Mouse (Mus musculus): ENCODE data around the gene Slc38a11.

Gene Slc38a11

GRCm38 (mm10) chr2:65363828-65364497, at the start of gene Slc38a11:
Gene Slc38a11, minus strand, starts transcription at chr2:65364034.
- TF ChIP-seq GATA4 (IDR thresholded peaks at IDR 0.05; ENCODE audit: insufficient replicate concordance, low read length), result no peak

DNA sequence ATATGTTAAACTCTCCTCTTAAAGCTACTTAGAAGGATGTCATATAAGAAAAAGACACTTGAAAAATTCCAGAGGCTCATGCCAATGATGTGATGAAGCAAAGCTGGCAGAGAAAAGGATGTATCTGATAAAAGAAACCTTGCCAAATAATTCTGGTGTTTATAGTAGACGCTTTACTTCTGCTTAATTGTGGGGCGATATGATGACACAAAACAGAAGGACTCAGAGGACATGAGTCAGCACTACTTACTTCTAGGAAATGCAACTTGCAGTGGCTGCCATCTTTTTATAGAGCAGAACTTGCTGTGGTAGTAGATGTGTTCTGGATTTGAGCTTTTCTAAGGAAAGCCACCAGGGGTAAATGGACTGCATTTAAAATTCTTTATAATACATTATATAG, 43.3 kb upstream of the Slc38a11 start:
- TF ChIP-seq GATA4 (IDR thresholded peaks at IDR 0.05; ENCODE audit: insufficient replicate concordance, low read length), result no peak

- TF ChIP-seq GATA4 (IDR thresholded peaks at IDR 0.05; ENCODE audit: insufficient replicate concordance, low read length), result no peak
Observed at GRCm38 (mm10) chr2:65405407-65405806, 41.6 kb upstream of the Slc38a11 start.

DNA sequence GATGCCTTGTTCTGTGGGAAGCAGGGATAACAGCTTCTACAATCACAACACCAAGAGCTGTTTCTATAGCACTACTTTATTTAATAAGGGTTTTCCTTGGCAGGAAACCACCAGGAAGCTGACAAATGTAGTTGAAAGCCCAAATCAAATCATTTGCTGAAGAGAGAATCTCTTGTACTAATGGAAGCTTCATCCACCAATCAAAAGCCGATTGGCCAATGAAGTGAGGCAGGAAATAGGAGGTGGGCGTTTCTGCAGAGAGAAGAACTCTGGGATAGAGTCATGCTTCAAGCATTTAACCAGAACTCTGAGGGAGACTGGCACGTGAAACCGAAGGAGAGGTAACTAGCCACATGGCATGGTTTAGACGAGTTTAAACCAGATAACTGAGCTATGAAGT, 38.2 kb upstream of the Slc38a11 start:
- TF ChIP-seq GATA4 (IDR thresholded peaks at IDR 0.05; ENCODE audit: insufficient replicate concordance, low read length), result no peak

GRCm38 (mm10) chr2:65399938-65400337, 36.1 kb upstream of the Slc38a11 start:
- no peak for TF ChIP-seq GATA4 (IDR thresholded peaks at IDR 0.05; ENCODE audit: insufficient replicate concordance, low read length)

- no peak for TF ChIP-seq GATA4 (IDR thresholded peaks at IDR 0.05; ENCODE audit: insufficient replicate concordance, low read length)
Observed at GRCm38 (mm10) chr2:65396128-65396527, 32.3 kb upstream of the Slc38a11 start.

DNA sequence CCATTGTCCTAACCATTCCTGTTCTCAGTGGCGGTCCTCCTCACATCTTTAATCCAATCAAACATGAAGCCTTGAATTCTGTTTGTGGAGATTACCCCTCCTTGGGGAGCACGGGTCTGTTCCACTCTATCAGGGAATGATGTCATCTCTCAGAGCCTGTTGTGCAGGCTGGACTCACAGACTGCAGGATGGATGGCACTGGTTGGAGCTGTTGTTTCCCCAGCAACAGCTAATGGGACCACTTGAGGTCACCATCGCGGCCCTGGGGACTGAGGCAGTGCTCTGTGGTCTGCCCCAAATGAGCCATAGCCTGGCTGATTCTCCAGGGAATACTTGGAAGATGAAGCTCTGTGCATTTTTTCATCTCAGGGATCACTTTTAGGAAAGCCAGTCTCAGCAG, 29.2 kb upstream of the Slc38a11 start:
- no peak for TF ChIP-seq GATA4 (IDR thresholded peaks at IDR 0.05; ENCODE audit: insufficient replicate concordance, low read length)

GRCm38 (mm10) chr2:65391322-65391721, 27.5 kb upstream of the Slc38a11 start:
- no peak for TF ChIP-seq GATA4 (IDR thresholded peaks at IDR 0.05; ENCODE audit: insufficient replicate concordance, low read length)

DNA sequence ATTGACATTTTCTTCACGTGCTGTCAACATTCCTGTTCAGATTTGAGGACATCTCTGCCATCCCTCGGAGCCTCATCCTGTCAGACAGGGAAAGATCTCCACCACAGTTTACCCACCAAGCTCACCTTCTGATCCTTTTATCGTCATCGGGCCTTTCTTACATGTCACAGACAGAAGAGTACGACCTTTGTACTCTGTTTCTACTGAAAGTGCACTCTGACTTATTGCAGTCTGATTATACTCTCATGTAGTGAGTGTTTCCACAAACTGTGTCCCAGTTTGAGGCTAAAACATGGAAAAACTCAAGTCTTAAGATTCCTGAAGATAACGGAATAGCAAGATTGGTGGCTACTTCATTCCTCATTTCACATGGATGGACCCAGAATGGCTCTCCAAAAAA, 21.0 kb upstream of the Slc38a11 start:
- TF ChIP-seq GATA4 (IDR thresholded peaks at IDR 0.05; ENCODE audit: insufficient replicate concordance, low read length), result no peak

DNA sequence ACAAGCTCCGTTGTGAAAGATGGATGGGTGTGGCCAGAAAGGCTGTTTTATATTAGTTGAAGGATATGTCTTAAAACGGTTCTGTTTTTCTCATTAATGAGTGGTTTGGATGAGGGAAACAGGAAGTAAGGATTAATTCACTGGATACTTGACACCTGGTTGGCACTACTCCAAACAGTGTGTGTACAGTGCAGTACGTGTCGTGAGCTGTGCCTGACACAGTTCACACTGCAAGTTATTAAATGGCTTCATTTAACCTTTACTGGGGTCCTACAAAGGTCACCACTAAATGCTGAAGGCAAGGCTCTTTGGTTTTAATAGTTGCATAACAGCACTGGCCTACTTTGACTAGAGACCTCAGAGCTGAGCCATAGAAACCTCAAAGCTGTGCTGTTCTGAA, 18.7 kb upstream of the Slc38a11 start:
- TF ChIP-seq GATA4 (IDR thresholded peaks at IDR 0.05; ENCODE audit: insufficient replicate concordance, low read length), result no peak

DNA sequence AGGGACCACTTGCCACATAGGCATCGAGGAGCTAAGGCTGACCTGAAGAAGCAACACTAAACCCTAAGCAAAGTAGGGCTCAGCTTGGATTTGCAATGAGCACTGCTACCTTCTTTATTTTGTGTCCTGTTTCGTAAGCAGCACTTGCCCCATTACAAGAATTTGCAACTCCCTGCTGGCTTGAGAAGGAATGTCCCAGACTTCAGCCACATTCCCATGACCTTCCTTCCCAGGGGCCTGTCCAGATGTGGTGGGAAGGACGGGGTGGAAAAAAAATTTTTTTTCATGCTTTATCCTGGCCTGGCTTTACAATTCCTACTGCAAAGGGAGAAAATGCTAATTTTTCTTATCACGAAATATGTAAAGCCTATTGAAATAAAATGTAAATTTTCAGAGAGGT, 14.6 kb upstream of the Slc38a11 start:
- TF ChIP-seq GATA4 (IDR thresholded peaks at IDR 0.05; ENCODE audit: insufficient replicate concordance, low read length), result no peak

DNA sequence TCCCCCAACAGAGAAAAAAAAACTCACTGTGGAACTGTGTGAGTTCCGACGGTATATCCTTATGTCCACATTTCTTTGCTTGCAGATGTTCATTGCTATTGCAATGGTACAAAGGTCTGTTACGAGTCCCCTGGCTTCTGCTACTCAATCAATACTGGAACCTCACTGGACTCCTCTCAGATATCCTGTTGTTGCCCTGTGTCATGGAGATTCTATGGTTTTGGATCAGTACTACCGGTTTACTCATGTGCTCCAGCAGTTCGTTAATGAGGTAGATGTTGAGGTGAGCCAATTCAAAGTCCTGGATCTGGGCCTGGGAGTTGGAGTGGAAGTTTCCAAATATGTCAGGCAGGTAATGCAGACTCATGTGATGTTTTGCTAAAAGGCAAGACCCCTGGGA, 10.6 kb upstream of the Slc38a11 start:
- no peak for TF ChIP-seq GATA4 (IDR thresholded peaks at IDR 0.05; ENCODE audit: insufficient replicate concordance, low read length)

DNA sequence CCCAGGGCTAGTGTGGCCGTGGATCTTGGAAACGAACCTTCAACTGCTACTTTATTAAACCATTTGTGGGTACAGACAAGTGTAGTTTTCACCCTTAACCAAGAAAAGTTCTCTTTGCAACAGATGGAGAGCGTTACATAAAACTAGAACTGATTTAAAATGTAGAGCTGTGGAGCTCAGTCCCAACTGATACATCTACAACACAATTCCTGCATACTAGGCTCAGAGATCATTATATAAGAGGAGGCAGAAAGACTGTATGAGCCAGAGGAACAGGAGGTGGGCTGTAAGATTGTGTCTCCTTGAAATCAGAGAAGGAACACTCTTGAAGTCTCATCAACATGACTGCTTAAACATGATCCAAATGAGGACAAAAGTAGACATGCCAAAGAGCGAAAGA, 9.2 kb upstream of the Slc38a11 start:
- no peak for TF ChIP-seq GATA4 (IDR thresholded peaks at IDR 0.05; ENCODE audit: insufficient replicate concordance, low read length)

GRCm38 (mm10) chr2:65360736-65361475, 2.9 kb downstream of the Slc38a11 start:
- TF ChIP-seq GATA4 (IDR thresholded peaks at IDR 0.05; ENCODE audit: insufficient replicate concordance, low read length), result no peak

GRCm38 (mm10) chr2:65347367-65347766, 16.5 kb downstream of the Slc38a11 start:
- no peak for TF ChIP-seq GATA4 (IDR thresholded peaks at IDR 0.05; ENCODE audit: insufficient replicate concordance, low read length)

GRCm38 (mm10) chr2:65346915-65347314, 16.9 kb downstream of the Slc38a11 start:
- TF ChIP-seq GATA4 (IDR thresholded peaks at IDR 0.05; ENCODE audit: insufficient replicate concordance, low read length), result no peak

DNA sequence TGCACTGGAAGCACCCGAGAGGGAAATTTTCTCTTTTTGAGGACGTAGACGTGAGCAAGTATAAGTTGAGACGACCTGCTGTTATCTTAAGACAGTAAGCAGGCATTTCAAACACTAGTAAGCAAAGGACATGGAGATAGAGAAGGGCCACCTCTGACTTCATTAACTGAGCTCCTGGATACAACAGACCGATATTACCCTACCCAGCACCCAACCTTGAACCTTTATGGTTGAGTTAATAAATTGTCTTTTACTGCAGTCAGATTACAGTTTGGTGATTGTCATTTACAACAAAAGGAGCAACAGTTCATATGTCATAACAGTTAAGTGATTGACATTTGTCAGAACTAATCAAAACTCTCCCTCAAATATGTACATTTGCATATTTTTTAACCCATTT, 17.8 kb downstream of the Slc38a11 start:
- no peak for TF ChIP-seq GATA4 (IDR thresholded peaks at IDR 0.05; ENCODE audit: insufficient replicate concordance, low read length)

Data from liver, adult (tissue).